Mouse (Mus musculus): ENCODE measurements around the gene Enpp1. TPM values are rescaled to one million over a fixed set of nuclear protein-coding genes. Genes with fewer than 3 reads are reported as not detected.
A peak's percentile ranks its signal among the peaks of the same experiment; 100 is the strongest.

The Enpp1 gene
- polyA plus RNA-seq, 1 experiment from 2014 or later = 9.6 TPM

DNA sequence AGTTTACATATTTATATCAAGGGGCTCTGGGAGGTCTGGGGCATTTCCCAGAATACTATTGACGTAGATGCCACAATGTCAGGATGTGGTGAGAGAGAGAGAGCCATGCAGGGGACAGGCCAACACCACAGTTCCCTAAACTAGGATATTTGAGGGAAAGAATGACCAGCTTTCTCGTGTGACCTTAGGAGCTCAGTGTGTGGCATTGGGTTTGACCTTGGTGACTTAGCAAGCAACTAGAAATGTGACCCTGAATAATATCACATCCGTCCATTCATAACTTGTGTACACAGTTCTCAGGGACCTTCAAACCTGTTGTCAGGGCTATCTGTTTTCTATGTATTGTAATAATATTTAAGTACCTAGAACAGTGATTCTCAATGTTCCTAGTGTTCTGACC lies 102.8 kb downstream of the Enpp1 start:
- Histone ChIP-seq H3K27ac (ENCODE audit: low read depth) (no peak overlapping the region), H3K4me3 (ENCODE audit: low read depth, low read length) (no peak overlapping the region), H3K9ac (ENCODE audit: low read length) (no peak overlapping the region), H3K27me3 (replicated peaks; ENCODE audit: control insufficient read depth, insufficient read depth, low read length) (no peaks in the 10 kb centered on the region), H3K9me3 (ENCODE audit: control insufficient read depth, low read length) (no peaks in the 10 kb centered on the region), H3K4me1 (replicated peaks; ENCODE audit: control insufficient read depth, insufficient read depth, low read length) (no peaks in the 10 kb centered on the region), H3K4me2 (ENCODE audit: low read length) (no peak overlapping the region), H3K36me3 (ENCODE audit: control insufficient read depth, insufficient read depth, low read length) (no peaks in the 10 kb centered on the region)
- WGBS = 93% methylated on average over 3 of the region's 3 CpGs
- ATAC-seq (replicated peaks; ENCODE audit: low FRiP score, low TSS enrichment, low read depth) (no peak), DNase-seq (ENCODE audit: low spot score) (no peak)

DNA sequence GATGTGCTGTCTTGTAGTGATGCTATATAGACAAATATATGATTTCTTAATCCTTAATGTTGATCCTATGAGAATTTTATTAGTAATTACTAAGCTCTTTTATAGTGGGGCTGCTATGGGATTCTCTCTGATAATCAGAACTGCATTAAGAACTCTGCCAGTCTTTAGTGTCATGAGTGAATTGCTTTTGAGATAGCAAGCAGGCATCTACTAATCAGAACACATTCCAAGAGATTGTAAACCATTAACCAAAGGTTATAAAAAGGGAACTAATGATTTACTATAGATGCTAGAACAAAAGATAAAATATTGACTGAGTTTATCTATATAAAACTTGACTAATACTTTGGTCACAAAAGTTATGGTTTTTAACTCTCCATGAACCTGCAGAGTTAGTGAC lies 108.2 kb downstream of the Enpp1 start:
- no peaks in the 10 kb centered on the region for H3K27me3 ChIP-seq (replicated peaks; ENCODE audit: control insufficient read depth, insufficient read depth, low read length)
- no peak for DNase-seq (ENCODE audit: low spot score)
- no peaks in the 10 kb centered on the region for H3K36me3 ChIP-seq (ENCODE audit: control insufficient read depth, insufficient read depth, low read length)
- H3K4me3 ChIP-seq (ENCODE audit: low read depth, low read length) = no peak overlapping the region
- H3K27ac ChIP-seq (ENCODE audit: low read depth) = no peak overlapping the region
- ATAC-seq (replicated peaks; ENCODE audit: low FRiP score, low TSS enrichment, low read depth) = no peak
- no peaks in the 10 kb centered on the region for H3K4me1 ChIP-seq (replicated peaks; ENCODE audit: control insufficient read depth, insufficient read depth, low read length)
- H3K9me3 ChIP-seq (ENCODE audit: control insufficient read depth, low read length) = no peaks in the 10 kb centered on the region
- H3K9ac ChIP-seq (ENCODE audit: low read length) = no peak overlapping the region
- H3K4me2 ChIP-seq (ENCODE audit: low read length) = no peak overlapping the region

DNA sequence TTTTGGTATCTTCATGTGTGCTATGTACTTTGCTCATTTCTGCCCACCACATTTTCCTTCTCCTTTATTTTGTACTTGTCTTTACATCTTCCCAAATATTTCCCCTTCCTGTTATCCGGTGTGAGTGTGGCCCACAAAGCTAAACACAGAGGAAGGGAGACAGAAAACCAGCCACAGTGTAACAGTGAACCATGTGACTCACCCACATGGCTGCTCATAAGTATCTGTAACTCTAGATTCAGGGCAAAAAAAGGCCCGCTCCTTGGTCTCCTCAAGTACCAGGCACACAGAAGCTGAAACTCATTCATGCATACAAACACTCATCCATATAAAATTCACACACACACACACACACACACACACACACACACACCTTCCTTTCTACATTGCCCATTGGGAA lies 108.9 kb downstream of the Enpp1 start:
- H3K27me3 ChIP-seq (replicated peaks; ENCODE audit: control insufficient read depth, insufficient read depth, low read length) = no peaks in the 10 kb centered on the region
- WGBS = 71% methylated on average over 2 of the region's 2 CpGs
- ATAC-seq (replicated peaks; ENCODE audit: low FRiP score, low TSS enrichment, low read depth) = no peak
- no peaks in the 10 kb centered on the region for H3K9me3 ChIP-seq (ENCODE audit: control insufficient read depth, low read length)
- DNase-seq (ENCODE audit: low spot score) = no peak
- H3K4me3 ChIP-seq (ENCODE audit: low read depth, low read length) = no peak overlapping the region
- H3K9ac ChIP-seq (ENCODE audit: low read length) = no peak overlapping the region
- no peak overlapping the region for H3K27ac ChIP-seq (ENCODE audit: low read depth)
- no peaks in the 10 kb centered on the region for H3K36me3 ChIP-seq (ENCODE audit: control insufficient read depth, insufficient read depth, low read length)
- no peak overlapping the region for H3K4me2 ChIP-seq (ENCODE audit: low read length)
- no peaks in the 10 kb centered on the region for H3K4me1 ChIP-seq (replicated peaks; ENCODE audit: control insufficient read depth, insufficient read depth, low read length)

DNA sequence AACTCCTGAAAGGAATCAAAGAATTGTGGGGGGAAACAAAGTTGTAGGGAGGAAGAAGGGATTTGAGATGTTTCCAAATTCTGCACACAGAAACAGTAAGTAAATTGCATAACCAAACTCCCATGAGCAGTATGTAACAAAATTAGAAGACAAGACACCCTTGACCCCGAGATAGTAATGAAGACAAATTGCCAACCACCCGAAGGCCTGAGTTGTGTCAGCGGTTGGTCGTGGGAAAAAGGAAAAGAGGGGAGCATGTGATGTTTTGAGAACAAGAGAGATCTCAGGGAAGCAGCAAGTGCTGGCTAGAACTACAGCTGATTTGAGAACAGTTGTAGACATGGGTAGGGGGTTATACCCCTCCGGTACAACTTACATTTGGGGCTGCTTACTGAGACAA lies 112.2 kb downstream of the Enpp1 start:
- no peaks in the 10 kb centered on the region for H3K9me3 ChIP-seq (ENCODE audit: control insufficient read depth, low read length)
- DNase-seq (ENCODE audit: low spot score) (no peak), ATAC-seq (replicated peaks; ENCODE audit: low FRiP score, low TSS enrichment, low read depth) (no peak)
- no peaks in the 10 kb centered on the region for H3K36me3 ChIP-seq (ENCODE audit: control insufficient read depth, insufficient read depth, low read length)
- H3K4me2 ChIP-seq (ENCODE audit: low read length) = no peak overlapping the region
- H3K4me3 ChIP-seq (ENCODE audit: low read depth, low read length) = no peak overlapping the region
- no peak overlapping the region for H3K27ac ChIP-seq (ENCODE audit: low read depth)
- peaks cover 14% of the 10 kb centered on the region; the same call in 1 of the 2 replicates for H3K4me1 ChIP-seq (replicated peaks; ENCODE audit: control insufficient read depth, insufficient read depth, low read length)
- H3K27me3 ChIP-seq (replicated peaks; ENCODE audit: control insufficient read depth, insufficient read depth, low read length) = no peaks in the 10 kb centered on the region
- no peak overlapping the region for H3K9ac ChIP-seq (ENCODE audit: low read length)
- 63% methylated on average over 5 of the region's 5 CpGs for WGBS

DNA sequence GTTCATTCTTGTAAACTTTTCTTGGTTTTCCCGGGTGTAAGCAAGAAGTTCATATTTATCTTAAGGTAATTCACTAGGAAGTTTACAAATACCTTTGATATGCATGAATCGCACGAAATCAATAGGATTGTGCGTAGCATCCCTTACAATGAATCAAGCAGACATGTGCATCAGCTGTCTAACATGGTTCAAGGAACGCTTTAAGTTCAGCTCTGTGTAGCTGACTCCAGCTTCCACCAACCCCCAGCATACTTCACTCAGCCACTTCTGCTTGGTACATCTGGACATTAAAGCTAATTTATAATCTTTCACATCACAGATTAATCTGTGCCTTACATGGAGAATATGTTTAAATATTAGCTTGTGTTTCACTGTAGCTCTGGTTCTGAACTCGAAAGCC lies 113.3 kb downstream of the Enpp1 start:
- H3K4me3 ChIP-seq (ENCODE audit: low read depth, low read length) = no peak overlapping the region
- peak overlapping the region; percentile 61; the same call in 1 of the 2 replicates for H3K4me2 ChIP-seq (ENCODE audit: low read length)
- ATAC-seq (replicated peaks; ENCODE audit: low FRiP score, low TSS enrichment, low read depth) = no peak
- no peak for DNase-seq (ENCODE audit: low spot score)
- no peak overlapping the region for H3K9ac ChIP-seq (ENCODE audit: low read length)
- WGBS = 82% methylated on average over 6 of the region's 6 CpGs
- no peaks in the 10 kb centered on the region for H3K9me3 ChIP-seq (ENCODE audit: control insufficient read depth, low read length)
- no peaks in the 10 kb centered on the region for H3K36me3 ChIP-seq (ENCODE audit: control insufficient read depth, insufficient read depth, low read length)
- no peak overlapping the region for H3K27ac ChIP-seq (ENCODE audit: low read depth)
- H3K4me1 ChIP-seq (replicated peaks; ENCODE audit: control insufficient read depth, insufficient read depth, low read length) = peaks cover 23% of the 10 kb centered on the region
- no peaks in the 10 kb centered on the region for H3K27me3 ChIP-seq (replicated peaks; ENCODE audit: control insufficient read depth, insufficient read depth, low read length)

DNA sequence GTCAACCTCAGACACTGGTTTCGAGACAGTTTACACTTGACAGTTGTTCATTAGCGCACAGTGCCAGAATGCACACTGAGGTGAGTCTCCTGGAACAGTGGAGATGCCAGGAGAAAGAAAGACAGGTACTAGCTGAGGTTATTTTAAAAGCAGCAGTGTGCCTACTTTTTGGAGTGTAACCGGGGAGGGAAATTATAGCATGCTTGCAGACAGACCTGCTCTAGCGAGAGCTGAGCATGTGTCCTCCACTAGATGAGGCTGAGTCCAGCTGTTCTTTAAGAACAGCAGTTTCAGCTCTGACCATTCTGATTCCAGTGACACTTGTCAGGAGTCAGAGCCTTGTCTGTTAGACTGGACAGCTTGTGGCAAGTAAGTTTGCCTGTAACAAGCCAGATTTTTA lies 114.2 kb downstream of the Enpp1 start:
- WGBS = 76% methylated on average over 4 of the region's 4 CpGs
- DNase-seq (ENCODE audit: low spot score) (no peak), ATAC-seq (replicated peaks; ENCODE audit: low FRiP score, low TSS enrichment, low read depth) (no peak)
- Histone ChIP-seq H3K9ac (ENCODE audit: low read length) (no peak overlapping the region), H3K36me3 (ENCODE audit: control insufficient read depth, insufficient read depth, low read length) (no peaks in the 10 kb centered on the region), H3K4me1 (replicated peaks; ENCODE audit: control insufficient read depth, insufficient read depth, low read length) (peaks cover 30% of the 10 kb centered on the region), H3K4me3 (ENCODE audit: low read depth, low read length) (peak overlapping the region; percentile 69), H3K4me2 (ENCODE audit: low read length) (peak overlapping the region; percentile 61), H3K27ac (ENCODE audit: low read depth) (peak overlapping the region; percentile 91; the same call in 1 of the 2 replicates), H3K27me3 (replicated peaks; ENCODE audit: control insufficient read depth, insufficient read depth, low read length) (no peaks in the 10 kb centered on the region), H3K9me3 (ENCODE audit: control insufficient read depth, low read length) (no peaks in the 10 kb centered on the region)

DNA sequence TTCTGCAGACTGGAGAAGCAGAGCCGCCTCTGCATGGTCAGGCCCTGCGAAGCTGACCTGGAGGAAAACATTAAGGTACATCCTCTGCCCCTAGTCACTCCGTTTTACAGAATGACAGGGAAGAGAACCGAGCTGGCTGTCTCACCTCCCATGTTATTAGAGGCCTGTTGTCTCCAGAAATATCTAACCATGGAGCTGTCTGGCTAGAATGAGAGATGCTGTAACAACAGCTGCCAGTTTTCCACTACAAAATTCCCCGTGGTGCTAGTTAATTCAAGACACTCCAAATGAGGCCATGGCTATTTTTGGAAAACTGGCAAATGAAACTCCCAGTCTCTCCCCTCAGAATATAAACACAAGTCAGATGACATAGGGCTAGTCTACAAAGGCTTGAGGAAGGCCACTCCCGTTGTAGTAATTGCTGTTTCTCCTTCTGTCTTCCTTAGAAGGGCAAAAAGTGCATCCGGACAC lies 115.1 kb downstream of the Enpp1 start:
- Histone ChIP-seq H3K4me3 (ENCODE audit: low read depth, low read length) (peak overlapping the region; percentile 69), H3K4me1 (replicated peaks; ENCODE audit: control insufficient read depth, insufficient read depth, low read length) (peaks cover 31% of the 10 kb centered on the region), H3K4me2 (ENCODE audit: low read length) (peak overlapping the region; percentile 61), H3K36me3 (ENCODE audit: control insufficient read depth, insufficient read depth, low read length) (no peaks in the 10 kb centered on the region), H3K9me3 (ENCODE audit: control insufficient read depth, low read length) (no peaks in the 10 kb centered on the region), H3K27ac (ENCODE audit: low read depth) (peak overlapping the region; percentile 91), H3K9ac (ENCODE audit: low read length) (peak overlapping the region; percentile 73), H3K27me3 (replicated peaks; ENCODE audit: control insufficient read depth, insufficient read depth, low read length) (no peaks in the 10 kb centered on the region)
- DNase-seq (ENCODE audit: low spot score) (no peak), ATAC-seq (replicated peaks; ENCODE audit: low FRiP score, low TSS enrichment, low read depth) (no peak)
- 41% methylated on average over 7 of the region's 7 CpGs for WGBS

DNA sequence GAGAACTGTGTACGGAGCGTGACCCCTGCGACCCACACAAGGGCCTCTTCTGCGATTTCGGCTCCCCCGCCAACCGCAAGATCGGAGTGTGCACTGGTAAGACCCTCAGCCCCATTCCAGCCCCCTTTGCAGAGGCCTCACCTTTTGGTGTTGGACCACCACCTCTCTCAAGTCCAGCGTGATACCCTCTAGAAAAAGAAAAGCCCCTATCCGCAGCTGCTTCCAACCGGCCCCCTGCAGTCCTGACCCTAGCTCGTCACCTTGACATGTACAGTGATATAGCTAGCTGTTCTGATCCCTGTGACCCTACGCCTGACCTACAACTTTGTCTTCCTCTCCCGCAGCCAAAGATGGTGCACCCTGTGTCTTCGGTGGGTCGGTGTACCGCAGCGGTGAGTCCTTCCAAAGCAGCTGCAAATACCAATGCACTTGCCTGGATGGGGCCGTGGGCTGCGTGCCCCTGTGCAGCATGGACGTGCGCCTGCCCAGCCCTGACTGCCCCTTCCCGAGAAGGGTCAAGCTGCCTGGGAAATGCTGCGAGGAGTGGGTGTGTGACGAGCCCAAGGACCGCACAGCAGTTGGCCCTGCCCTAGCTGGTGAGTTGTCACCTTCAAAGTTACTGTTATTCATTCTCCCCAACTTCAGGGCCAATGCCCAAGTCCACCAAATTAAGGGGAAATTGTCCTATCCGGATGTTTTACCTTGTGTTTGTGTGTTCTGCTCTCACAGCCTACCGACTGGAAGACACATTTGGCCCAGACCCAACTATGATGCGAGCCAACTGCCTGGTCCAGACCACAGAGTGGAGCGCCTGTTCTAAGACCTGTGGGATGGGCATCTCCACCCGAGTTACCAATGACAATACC lies 115.7 kb downstream of the Enpp1 start:
- Histone ChIP-seq H3K9ac (ENCODE audit: low read length) (peak overlapping the region; percentile 73), H3K9me3 (ENCODE audit: control insufficient read depth, low read length) (no peaks in the 10 kb centered on the region), H3K4me1 (replicated peaks; ENCODE audit: control insufficient read depth, insufficient read depth, low read length) (peaks cover 31% of the 10 kb centered on the region), H3K4me3 (ENCODE audit: low read depth, low read length) (peak overlapping the region; percentile 69), H3K36me3 (ENCODE audit: control insufficient read depth, insufficient read depth, low read length) (no peaks in the 10 kb centered on the region), H3K27ac (ENCODE audit: low read depth) (peak overlapping the region; percentile 91), H3K27me3 (replicated peaks; ENCODE audit: control insufficient read depth, insufficient read depth, low read length) (no peaks in the 10 kb centered on the region), H3K4me2 (ENCODE audit: low read length) (peak overlapping the region; percentile 61)
- 15% methylated on average over 31 of the region's 31 CpGs for WGBS
- peak; percentile 60 for DNase-seq (ENCODE audit: low spot score)
- ATAC-seq (replicated peaks; ENCODE audit: low FRiP score, low TSS enrichment, low read depth) = peak; percentile 14

Data from intestine, embryonic 14.5 days (tissue).